Mouse (Mus musculus) adrenal gland, postnatal 4 days (tissue): ENCODE measurements around the gene Gapdh. TPM values are rescaled to one million over a fixed set of nuclear protein-coding genes. Genes with fewer than 3 reads are reported as not detected.

Experiments
- microRNA-seq: library from miRNA; unstranded; fragments of <30 nt; microRNA quantifications from one replicate; pipeline ENCODE4 v1.2.0, GENCODE M21; 2021
- total RNA-seq, 2 experiments: library from RNA; stranded (reverse); gene quantifications; 2 replicates each; pipeline ENCODE4 v1.2.3; 2021

Gapdh gene
- total RNA-seq, 2 experiments from 2014 or later, result 1,146 to 1,218 TPM

Small RNA genes within 50 kb of the gene (microRNA-seq; reads per million reads assigned to microRNA genes)
- gene Mir3098, result 1.1 reads per million

Other genes starting within 250 kb of the Gapdh start
- 100 to 1,000 TPM; 692 to 728 TPM for gene Ptms, start 246.4 kb downstream of the Gapdh start, total RNA-seq
- 100 to 1,000 TPM; 257 to 265 TPM for gene Mlf2, start 235.1 kb downstream of the Gapdh start, total RNA-seq
- gene Cops7a, start 200.9 kb downstream of the Gapdh start, total RNA-seq, result 100 to 1,000 TPM; 143 to 151 TPM
- 10 to 100 TPM in 1 of 2 experiments, 1 to 10 TPM in 1; 6.2 to 11.1 TPM for gene Pianp, start 169.8 kb downstream of the Gapdh start, total RNA-seq
- 10 to 100 TPM; 60.6 to 67.6 TPM for gene Zfp384, start 157.3 kb downstream of the Gapdh start, total RNA-seq
- gene Ing4, start 126.7 kb downstream of the Gapdh start, total RNA-seq, result 100 to 1,000 TPM; 118 TPM
- 1 to 10 TPM; 7.3 to 8.0 TPM for gene Acrbp, start 116.8 kb downstream of the Gapdh start, total RNA-seq
- 1 to 10 TPM in 1 of 2 experiments, under 1 TPM in 1; 0.84 to 1.0 TPM for gene Lpar5, start 98.5 kb downstream of the Gapdh start, total RNA-seq
- 100 to 1,000 TPM; 227 to 264 TPM for gene Chd4, start 70.5 kb downstream of the Gapdh start, total RNA-seq
- gene Nop2, start 34.6 kb downstream of the Gapdh start, total RNA-seq, result 10 to 100 TPM; 36.5 to 36.8 TPM
- 10 to 100 TPM; 42.7 to 49.9 TPM for gene Iffo1, start 21.2 kb downstream of the Gapdh start, total RNA-seq
- 100 to 1,000 TPM in 1 of 2 experiments, 10 to 100 TPM in 1; 95.5 to 107 TPM for gene Ncapd2, start 25.2 kb upstream of the Gapdh start, total RNA-seq
- 100 to 1,000 TPM; 155 to 168 TPM for gene Mrpl51, start 25.3 kb upstream of the Gapdh start, total RNA-seq
- 10 to 100 TPM; 42.5 to 44.0 TPM for gene Vamp1, start 49.1 kb upstream of the Gapdh start, total RNA-seq
- gene Tapbpl, start 65.4 kb upstream of the Gapdh start, total RNA-seq, result 10 to 100 TPM; 10.2 to 11.3 TPM
- gene Cd27, start 70.5 kb upstream of the Gapdh start, total RNA-seq, result under 1 TPM; 0.36 to 0.68 TPM
- gene Tuba3a, start 119.6 kb upstream of the Gapdh start, total RNA-seq, result not detected
- gene Ltbr, start 147.4 kb upstream of the Gapdh start, total RNA-seq, result 10 to 100 TPM; 88.9 to 89.8 TPM
- gene Scnn1a, start 154.2 kb upstream of the Gapdh start, total RNA-seq, result 1 to 10 TPM; 1.7 to 4.5 TPM
- gene Tnfrsf1a, start 182.9 kb upstream of the Gapdh start, total RNA-seq, result 100 to 1,000 TPM; 219 to 241 TPM
- under 1 TPM; 0.59 to 0.62 TPM for gene Plekhg6, start 214.3 kb upstream of the Gapdh start, total RNA-seq